Mouse (Mus musculus) liver, embryonic 18 days (tissue): Measurements from ENCODE around the gene Irgq. TPM values are rescaled to one million over a fixed set of nuclear protein-coding genes. Genes with fewer than 3 reads are reported as not detected.

Experiments used
- polyA plus RNA-seq: library from polyadenylated mRNA; depleted of rRNA; stranded (reverse); fragments of >200 nt; gene quantifications from 2 replicates; pipeline ENCODE4 v1.2.3, GENCODE M21; 2012; rRNA removed

Irgq gene
- 2.9 and 3.0 TPM in 2 replicates for polyA plus RNA-seq

DNA sequence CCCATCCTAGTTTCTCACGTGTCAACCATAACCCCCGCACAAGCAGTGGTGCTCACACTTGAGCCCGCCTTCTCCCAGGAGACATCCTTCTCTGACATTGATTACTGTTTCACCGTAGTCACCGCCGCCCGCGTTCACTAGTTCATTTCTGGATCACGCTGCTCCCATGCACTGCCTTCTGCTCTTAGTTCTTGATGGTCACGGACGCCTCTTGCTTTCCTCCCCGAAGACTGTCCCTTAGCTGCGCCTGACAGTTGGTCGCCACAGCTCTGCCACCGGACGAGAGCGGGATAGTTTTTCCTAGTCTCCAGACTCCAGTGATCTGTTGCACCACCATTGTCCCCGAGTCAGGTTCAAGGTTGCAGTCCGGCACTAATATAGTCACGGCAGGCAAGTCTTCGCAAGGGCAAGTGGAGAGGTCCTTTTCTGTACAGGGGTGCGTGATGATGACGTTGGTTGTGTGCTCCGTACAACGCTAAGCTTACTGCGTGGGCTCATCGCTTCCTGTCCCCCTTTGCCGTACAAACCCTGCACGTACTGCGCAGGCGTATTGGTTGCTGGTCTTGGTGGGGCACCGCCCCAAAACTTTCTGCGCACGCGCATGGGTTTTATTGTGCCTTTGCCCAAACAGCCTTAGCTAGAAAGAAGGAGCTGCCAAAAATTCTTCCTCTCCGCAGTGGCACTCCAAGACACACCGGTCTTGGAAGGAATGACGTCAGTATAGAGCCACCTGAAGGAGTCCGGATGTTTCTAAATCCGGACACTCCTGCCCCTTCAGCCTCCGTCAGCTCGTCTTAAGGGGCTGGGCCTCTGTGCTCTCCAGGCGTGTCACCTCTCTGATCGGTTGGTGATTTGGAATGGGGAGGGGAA is at the start of gene Irgq:
TSS of gene Irgq (plus strand) at position 628 of the 870 bp plus-strand sequence.

DNA sequence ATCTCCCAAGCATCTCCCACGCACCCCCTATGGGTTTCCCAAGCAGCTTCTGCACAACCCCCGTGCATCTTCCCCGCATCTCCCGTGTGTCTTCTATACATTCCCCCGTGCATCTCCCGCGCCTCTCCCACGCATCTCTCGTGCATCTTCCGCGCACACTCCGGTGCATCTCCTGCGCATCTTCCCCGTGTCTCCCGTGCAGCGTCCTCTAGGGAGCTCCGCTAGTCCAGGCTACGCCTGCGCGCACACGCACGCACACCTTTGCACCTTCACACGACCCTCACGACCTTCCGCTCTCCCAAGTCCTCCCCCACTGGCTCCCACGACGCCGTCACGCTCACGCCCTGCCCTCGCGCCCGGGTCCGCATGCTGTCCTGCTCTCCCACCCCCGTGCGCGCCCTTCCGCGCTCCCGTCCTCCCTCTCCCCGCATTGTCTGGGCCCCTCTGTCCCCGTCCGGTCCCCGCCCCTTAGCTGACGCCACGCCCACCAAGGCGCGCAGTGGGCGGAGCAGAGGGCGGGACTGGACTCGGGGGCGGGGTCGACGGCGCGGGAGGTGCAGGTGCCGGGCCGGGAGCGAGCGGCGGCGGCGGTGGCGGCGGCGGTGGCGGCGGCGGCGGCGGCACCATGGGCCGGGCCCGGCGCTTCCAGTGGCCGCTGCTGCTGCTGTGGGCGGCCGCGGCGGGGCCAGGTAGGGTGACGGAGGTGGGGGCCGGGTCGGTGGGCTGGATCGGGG is 48.8 kb upstream of the Irgq start, which contains the start of gene Cadm4:
TSS of gene Cadm4 (plus strand) at position 550 of the 734 bp plus-strand sequence.

DNA sequence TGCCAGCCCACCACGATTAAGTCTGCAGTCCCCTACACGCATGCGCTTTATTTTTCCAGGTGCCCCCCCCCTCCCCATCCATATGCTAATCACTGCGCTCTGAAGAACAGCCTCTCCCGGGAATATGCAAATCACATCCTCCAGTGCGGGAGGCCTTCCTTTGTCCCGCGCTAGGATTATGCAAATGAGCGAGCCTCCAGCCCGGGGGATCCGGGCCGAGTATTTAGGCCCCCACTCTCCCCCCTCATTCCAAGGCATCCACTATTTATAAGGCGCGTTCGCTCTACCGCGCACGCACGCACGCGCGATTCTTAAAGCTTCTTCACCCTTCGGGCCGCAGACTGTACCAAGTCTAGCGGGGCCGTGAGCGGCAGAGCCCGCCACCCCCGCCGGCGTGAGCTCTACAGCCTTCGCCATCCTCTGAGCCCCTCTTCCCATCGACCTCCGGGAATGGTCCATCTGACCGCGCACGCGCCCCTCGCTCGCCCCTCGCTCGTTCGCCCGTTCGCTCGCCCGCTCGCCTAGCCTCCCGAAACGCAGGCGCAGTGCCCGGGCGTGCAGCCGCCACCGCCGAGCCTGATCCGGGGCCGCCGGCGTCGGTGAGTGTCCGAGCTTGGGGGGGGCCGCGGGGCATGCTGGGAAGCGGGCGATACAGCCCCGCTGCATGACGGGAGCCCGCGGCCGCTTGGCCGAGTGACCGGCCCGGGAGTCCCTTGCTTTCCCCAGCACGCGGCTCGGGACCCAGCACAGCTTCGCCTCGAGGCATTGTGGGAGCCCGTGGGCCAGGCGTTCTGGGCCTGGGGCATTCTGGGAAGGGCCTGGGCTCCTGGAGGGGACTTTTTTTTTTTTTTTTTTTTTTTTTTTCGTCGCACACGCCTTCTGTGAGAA is 23.4 kb upstream of the Irgq start, which contains the start of gene Zfp428:
TSS of gene Zfp428 (plus strand) at position 169 of the 888 bp plus-strand sequence.

DNA sequence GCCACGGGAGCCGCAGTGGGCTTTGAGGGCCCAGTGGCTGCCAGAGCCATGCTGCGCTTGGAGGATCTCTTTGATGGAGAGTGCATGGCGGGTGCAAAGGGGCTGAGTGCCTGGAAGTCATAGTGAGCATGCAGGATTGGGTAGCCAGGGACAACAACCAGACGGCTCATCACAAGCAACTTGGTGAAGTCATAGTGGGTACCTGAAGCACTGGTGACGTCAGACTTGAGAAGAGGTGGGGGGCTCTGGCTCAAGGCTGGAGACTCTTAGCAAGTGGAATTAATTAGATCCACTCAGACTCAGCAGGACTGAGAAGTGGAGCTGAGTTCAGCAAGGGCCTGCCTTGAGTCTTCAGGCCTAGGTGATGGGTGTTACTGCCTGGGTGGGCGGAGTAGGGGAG is 18.1 kb upstream of the Irgq start, which contains the start of gene AC161166.1:
TSS of gene AC161166.1 (minus strand) at position 101 of the 400 bp plus-strand sequence.

DNA sequence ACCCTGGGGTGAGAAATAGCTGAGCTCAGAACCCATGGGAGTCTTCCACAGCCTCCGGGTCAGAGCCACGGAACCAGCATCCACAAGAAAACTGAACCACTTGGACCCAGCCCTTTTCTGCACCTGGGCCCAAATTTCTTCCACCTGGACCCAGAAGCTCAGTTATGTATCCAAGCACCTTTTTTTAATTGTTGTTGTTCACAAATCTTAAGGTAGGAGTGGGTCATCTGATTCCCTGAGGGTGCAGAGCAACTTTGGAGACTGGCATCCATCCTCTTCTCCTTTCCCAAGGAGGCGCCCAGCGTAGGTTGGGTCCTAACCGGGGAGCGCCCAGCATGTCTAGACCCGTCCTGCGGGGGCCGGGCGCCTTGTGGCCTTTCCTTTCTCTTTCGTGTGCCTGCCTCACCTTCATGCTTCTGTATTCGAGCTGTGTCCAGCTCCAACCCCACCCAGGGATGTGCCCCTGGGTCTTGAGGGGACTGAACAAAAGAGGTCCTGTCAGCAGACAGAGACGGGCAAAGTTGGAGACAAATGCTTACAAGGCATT is 15.7 kb downstream of the Irgq start, which contains the start of the genes Pinlyp and Xrcc1:
TSS of gene Pinlyp (minus strand) at position 51 of the 547 bp plus-strand sequence.
TSS of gene Xrcc1 (plus strand) at position 222 of the 547 bp plus-strand sequence.

DNA sequence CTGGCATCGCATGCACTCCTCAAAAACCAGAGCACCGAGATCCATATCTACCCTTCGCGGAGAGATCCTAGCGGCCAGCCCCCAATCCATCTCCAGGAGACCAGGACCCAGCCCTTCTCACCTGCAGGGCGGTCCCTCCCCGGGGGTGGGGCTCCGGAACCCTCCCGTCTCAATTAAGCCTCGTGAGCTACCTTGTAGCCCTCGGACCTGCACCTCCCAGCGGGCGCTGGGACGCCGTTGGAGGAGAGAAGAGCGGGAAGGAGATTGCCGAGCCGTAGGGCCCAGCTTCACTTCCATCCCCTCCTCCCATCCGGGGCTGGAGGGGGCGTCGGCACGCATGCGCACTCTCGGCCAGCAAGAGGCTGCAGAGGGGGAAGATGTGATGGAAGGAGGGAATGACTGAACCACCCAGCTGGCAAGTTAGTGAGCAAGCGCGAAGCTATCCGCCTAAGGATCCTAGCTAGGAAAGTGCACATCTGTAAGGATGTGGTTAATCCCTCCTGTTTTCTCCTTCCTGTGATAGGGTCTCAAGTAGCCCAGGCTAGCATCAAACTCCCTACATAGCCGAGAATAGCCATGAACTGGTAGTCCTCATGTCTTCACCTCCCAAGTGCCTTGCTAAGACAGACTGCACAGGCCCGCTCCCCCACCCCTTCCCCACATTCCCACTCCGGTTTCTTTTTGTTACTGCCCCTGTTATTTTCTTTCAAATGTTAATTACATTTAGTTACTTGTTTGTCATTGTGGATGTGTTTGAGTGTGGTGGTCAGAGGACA is 57.0 kb downstream of the Irgq start, which contains the start of the genes Ethe1 and Zfp575:
TSS of gene Ethe1 (plus strand) at position 214 of the 776 bp plus-strand sequence.
TSS of gene Zfp575 (minus strand) at position 312 of the 776 bp plus-strand sequence.

Other genes with a start within 250 kb of the Irgq start
- 1.8 and 1.9 TPM in 2 replicates for gene Zfp61, start 229.5 kb upstream of the Irgq start, polyA plus RNA-seq
- 1.8 and 1.9 TPM in 2 replicates for gene Zfp94, start 214.0 kb upstream of the Irgq start, polyA plus RNA-seq
- 0.04 and 0.06 TPM in 2 replicates for gene Tescl, start 196.8 kb upstream of the Irgq start, polyA plus RNA-seq
- gene Lypd5, start 181.5 kb upstream of the Irgq start, polyA plus RNA-seq: not detected in 2 replicates
- gene Kcnn4, start 160.4 kb upstream of the Irgq start, polyA plus RNA-seq: 42.8 and 43.8 TPM in 2 replicates
- gene Smg9, start 131.1 kb upstream of the Irgq start, polyA plus RNA-seq: 13.1 and 17.8 TPM in 2 replicates
- 0.03 and 0.04 TPM in 2 replicates for gene Irgc1, start 78.4 kb upstream of the Irgq start, polyA plus RNA-seq
- 11.9 and 15.2 TPM in 2 replicates for gene Plaur, start 68.2 kb upstream of the Irgq start, polyA plus RNA-seq
- gene Cadm4, start 48.7 kb upstream of the Irgq start, polyA plus RNA-seq: 0.46 and 0.55 TPM in 2 replicates
- gene Zfp428, start 23.7 kb upstream of the Irgq start, polyA plus RNA-seq: 2.6 and 3.1 TPM in 2 replicates
- not detected in 2 replicates for gene AC161166.1, start 18.2 kb upstream of the Irgq start, polyA plus RNA-seq
- 0.06 and 0.13 TPM in 2 replicates for gene Pinlyp, start 15.4 kb downstream of the Irgq start, polyA plus RNA-seq
- gene Xrcc1, start 15.6 kb downstream of the Irgq start, polyA plus RNA-seq: 18.1 and 22.4 TPM in 2 replicates
- 19.2 and 23.2 TPM in 2 replicates for gene Ethe1, start 56.9 kb downstream of the Irgq start, polyA plus RNA-seq
- gene Zfp575, start 57.0 kb downstream of the Irgq start, polyA plus RNA-seq: 0.02 and 0.05 TPM in 2 replicates
- gene Phldb3, start 80.1 kb downstream of the Irgq start, polyA plus RNA-seq: 1.6 and 1.8 TPM in 2 replicates
- gene Lypd3, start 105.9 kb downstream of the Irgq start, polyA plus RNA-seq: 0.01 and 0.02 TPM in 2 replicates
- not detected in 2 replicates for gene Tex101, start 146.0 kb downstream of the Irgq start, polyA plus RNA-seq
- gene BC049730, start 178.6 kb downstream of the Irgq start, polyA plus RNA-seq: not detected in 2 replicates
- gene Gm4763, start 196.2 kb downstream of the Irgq start, polyA plus RNA-seq: not detected in 2 replicates
- 20.4 and 31.4 TPM in 2 replicates for gene Cd177, start 229.6 kb downstream of the Irgq start, polyA plus RNA-seq
- gene Ceacam10, start 246.5 kb downstream of the Irgq start, polyA plus RNA-seq: 7.0 and 7.4 TPM in 2 replicates